In genomic region chr15:85000984-85001982, GRCm38 (mm10) we compare ENCODE assay signal across 9 mouse cellular contexts. TPM values are rescaled to one million over a fixed set of nuclear protein-coding genes. Genes with fewer than 3 reads are reported as not detected.
A peak's percentile ranks its signal among the peaks of the same experiment; 100 is the strongest.
DNase-seq lines count a peak whose midpoint lies in the region; TF ChIP-seq lines count a peak whose summit lies in the region.
"Had no signal": no experiment of that assay in that cellular context is flagged by ENCODE, and none has a peak within 500 bp of the region (broad histone marks: within the 10 kb centered on the region; RNA-seq: fewer than 3 reads in every experiment).

No protein-coding gene starts in this region.

- peaks cover 23% of the 10 kb centered on the region for H3K27me3 ChIP-seq in E14TG2a.4 (ENCODE audit: insufficient read depth, low read length)
- H3K27me3 ChIP-seq: hindbrain, embryonic 15.5 days had no signal

- H3K4me3 ChIP-seq in E14TG2a.4 (replicated peaks; ENCODE audit: low read length) = no peak overlapping the region
- H3K4me3 ChIP-seq in embryonic fibroblast, embryonic 13.5 days (ENCODE audit: insufficient read depth, low read length) = no peak overlapping the region
- H3K4me3 ChIP-seq: hindbrain, embryonic 15.5 days had no signal

- intact Hi-C loops in heart, postnatal 36 days (cut with DNase I) = loop anchor here (1.0 to 5.0 kb wide), 3 partner anchors 42 to 246 kb away; no protein-coding TSS in a partner anchor

- H3K9me3 ChIP-seq in E14TG2a.4 (ENCODE audit: low read length) = no peaks in the 10 kb centered on the region
- H3K9me3 ChIP-seq: hindbrain, embryonic 15.5 days had no signal

- TF ChIP-seq POLR2A in embryonic fibroblast, embryonic 13.5 days (IDR thresholded peaks at IDR 0.05; ENCODE audit: low read depth, low read length) = no peak

- H3K4me1 ChIP-seq in E14TG2a.4 (replicated peaks; ENCODE audit: low read depth, low read length) = peaks cover 22% of the 10 kb centered on the region
- no peaks in the 10 kb centered on the region for H3K4me1 ChIP-seq in embryonic fibroblast, embryonic 13.5 days (ENCODE audit: control insufficient read depth, insufficient read depth, low read length)
- H3K4me1 ChIP-seq: hindbrain, embryonic 15.5 days had no signal

- TF ChIP-seq CTCF in E14TG2a.4 (conservative IDR thresholded peaks at IDR 0.05; ENCODE audit: low read length) = peak; percentile 73
- peak; percentile 90 for TF ChIP-seq CTCF in embryonic fibroblast, embryonic 13.5 days (IDR thresholded peaks at IDR 0.05; ENCODE audit: borderline replicate concordance, insufficient read depth, low read length)

- DNase-seq in adrenal gland, postnatal 4 days (ENCODE audit: low spot score in 2 of 2) = peak; percentile 47 to 66
- DNase-seq in heart, postnatal 36 days = peak; percentile 82 to 87
- DNase-seq in layer of hippocampus, adult 8-10 months (ENCODE audit: low spot score in 2 of 2) = peak; percentile 59 to 81
- peak; percentile 87 for DNase-seq in lung, postnatal 10 days
- peak; percentile 84 to 87 for DNase-seq in right cerebral cortex, postnatal 10 days (ENCODE audit: low spot score in 2 of 2)
- peak; percentile 75 for DNase-seq in urinary bladder, adult 2 months (ENCODE audit: low spot score)

- no peak overlapping the region for H3K27ac ChIP-seq in embryonic fibroblast, embryonic 13.5 days (ENCODE audit: insufficient read depth, low read length)
- H3K27ac ChIP-seq: hindbrain, embryonic 15.5 days had no signal

- H3K36me3 ChIP-seq in E14TG2a.4 (ENCODE audit: insufficient read depth, low read length) = no peaks in the 10 kb centered on the region
- H3K36me3 ChIP-seq: hindbrain, embryonic 15.5 days had no signal

RNA-seq across cellular contexts. Expression of gene 5031439G07Rik, which starts 12.9 kb away (rescaled TPM):
- 10 to 100 TPM; 40.4 to 44.4 TPM for total RNA-seq in adrenal gland, postnatal 4 days (2021)
- 23.5 and 35.8 TPM in 2 replicates for polyA plus RNA-seq in embryonic fibroblast, embryonic 13.5 days (2011; ENCODE audit: insufficient read length, low read depth, missing spikeins)
- total RNA-seq in heart, postnatal 36 days (2021) = 10 to 100 TPM; 25.7 to 29.2 TPM
- total RNA-seq in layer of hippocampus, adult 8-10 months (2022) = 10 to 100 TPM; 89.6 to 93.1 (median 92.6) TPM
- 21.5 and 28.5 TPM in 2 replicates for polyA plus RNA-seq in urinary bladder, adult 2 months (2012; rRNA removed)

RNA-seq across cellular contexts. Expression of gene Upk3a, which starts 15.7 kb away (rescaled TPM):
- total RNA-seq in adrenal gland, postnatal 4 days (2021) = not detected
- not detected in 2 replicates for polyA plus RNA-seq in embryonic fibroblast, embryonic 13.5 days (2011; ENCODE audit: insufficient read length, low read depth, missing spikeins)
- total RNA-seq in heart, postnatal 36 days (2021) = not detected
- total RNA-seq in layer of hippocampus, adult 8-10 months (2022) = under 1 TPM in 1 of 4 experiments, not detected in 3; 0.71 TPM
- 1,094 and 1,493 TPM in 2 replicates for polyA plus RNA-seq in urinary bladder, adult 2 months (2012; rRNA removed)

RNA-seq across cellular contexts. Expression of gene Fam118a, which starts 27.5 kb away (rescaled TPM):
- total RNA-seq in adrenal gland, postnatal 4 days (2021) = 10 to 100 TPM; 16.6 to 19.2 TPM
- polyA plus RNA-seq in embryonic fibroblast, embryonic 13.5 days (2011; ENCODE audit: insufficient read length, low read depth, missing spikeins) = 21.1 and 28.6 TPM in 2 replicates
- 1 to 10 TPM; 7.1 to 7.2 TPM for total RNA-seq in heart, postnatal 36 days (2021)
- 10 to 100 TPM; 26.9 to 33.0 (median 29.7) TPM for total RNA-seq in layer of hippocampus, adult 8-10 months (2022)
- 45.2 and 45.9 TPM in 2 replicates for polyA plus RNA-seq in urinary bladder, adult 2 months (2012; rRNA removed)
